Mouse (Mus musculus): Measurements from ENCODE around the gene Cmas. TPM values are rescaled to one million over a fixed set of nuclear protein-coding genes. Genes with fewer than 3 reads are reported as not detected.

Gene Cmas
- polyA plus RNA-seq, 1 experiment from 2014 or later = 170 TPM

- Histone ChIP-seq H3K4me1 (replicated peaks) (peaks cover 8% of the 10 kb centered on the region), H3K9me3 (replicated peaks) (no peaks in the 10 kb centered on the region), H3K27me3 (peaks cover 6% of the 10 kb centered on the region; the same call in 1 of the 2 replicates), H3K4me2 (no peak overlapping the region), H3K4me3 (replicated peaks) (no peak overlapping the region), H3K27ac (replicated peaks) (no peak overlapping the region), H3K9ac (no peak overlapping the region), H3K36me3 (replicated peaks) (no peaks in the 10 kb centered on the region)
- 20% methylated on average over 6 of the region's 6 CpGs for WGBS (ENCODE audit: insufficient replicate concordance)
- ATAC-seq (ENCODE audit: insufficient read depth) = no peak
Observed at GRCm38 (mm10) chr6:142810239-142810638, 53.8 kb downstream of the Cmas start.

- no peak for ATAC-seq (ENCODE audit: insufficient read depth)
- no peaks in the 10 kb centered on the region for H3K9me3 ChIP-seq (replicated peaks)
- 41% methylated on average over 5 of the region's 5 CpGs for WGBS (ENCODE audit: insufficient replicate concordance)
Observed at GRCm38 (mm10) chr6:142812969-142813368, 56.5 kb downstream of the Cmas start.

GRCm38 (mm10) chr6:142814011-142814410 is 57.5 kb downstream of the Cmas start:
- no peaks in the 10 kb centered on the region for H3K36me3 ChIP-seq (replicated peaks)
- peaks cover 10% of the 10 kb centered on the region; the same call in 1 of the 2 replicates for H3K27me3 ChIP-seq
- peaks cover 3% of the 10 kb centered on the region; the same call in 1 of the 2 replicates for H3K4me1 ChIP-seq (replicated peaks)
- H3K9me3 ChIP-seq (replicated peaks) = no peaks in the 10 kb centered on the region
- no peak overlapping the region for H3K27ac ChIP-seq (replicated peaks)
- peak overlapping the region; percentile 41 for H3K4me3 ChIP-seq (replicated peaks)
- peak; percentile 28; the same call in 1 of the 2 replicates for ATAC-seq (ENCODE audit: insufficient read depth)
- no peak overlapping the region for H3K9ac ChIP-seq
- 58% methylated on average over 10 of the region's 10 CpGs for WGBS (ENCODE audit: insufficient replicate concordance)
- H3K4me2 ChIP-seq = peak overlapping the region; percentile 54

More at GRCm38 (mm10) chr6:142812969-142813368, 56.5 kb downstream of the Cmas start:
- H3K4me1 ChIP-seq (replicated peaks) = peaks cover 3% of the 10 kb centered on the region; the same call in 1 of the 2 replicates
- H3K4me2 ChIP-seq = no peak overlapping the region
- peaks cover 10% of the 10 kb centered on the region; the same call in 1 of the 2 replicates for H3K27me3 ChIP-seq
- H3K4me3 ChIP-seq (replicated peaks) = no peak overlapping the region
- no peak overlapping the region for H3K9ac ChIP-seq
- H3K36me3 ChIP-seq (replicated peaks) = no peaks in the 10 kb centered on the region
- H3K27ac ChIP-seq (replicated peaks) = no peak overlapping the region

GRCm38 (mm10) chr6:142814495-142814921 is 58.0 kb downstream of the Cmas start:
- Histone ChIP-seq H3K27ac (replicated peaks) (no peak overlapping the region), H3K36me3 (replicated peaks) (no peaks in the 10 kb centered on the region), H3K4me2 (peak overlapping the region; percentile 54), H3K27me3 (peaks cover 10% of the 10 kb centered on the region; the same call in 1 of the 2 replicates), H3K4me1 (replicated peaks) (peaks cover 3% of the 10 kb centered on the region; the same call in 1 of the 2 replicates), H3K4me3 (replicated peaks) (peak overlapping the region; percentile 41), H3K9me3 (replicated peaks) (no peaks in the 10 kb centered on the region), H3K9ac (no peak overlapping the region)
- WGBS (ENCODE audit: insufficient replicate concordance) = 5% methylated on average over 15 of the region's 15 CpGs
- no peak for ATAC-seq (ENCODE audit: insufficient read depth)

- no peak for ATAC-seq (ENCODE audit: insufficient read depth)
Observed at GRCm38 (mm10) chr6:142815513-142815912, 59.0 kb downstream of the Cmas start.

GRCm38 (mm10) chr6:142818306-142818705 is 61.8 kb downstream of the Cmas start:
- WGBS (ENCODE audit: insufficient replicate concordance) = 81% methylated on average over 10 of the region's 10 CpGs
- H3K4me2 ChIP-seq = no peak overlapping the region
- no peak overlapping the region for H3K27ac ChIP-seq (replicated peaks)
- ATAC-seq (ENCODE audit: insufficient read depth) = no peak
- no peaks in the 10 kb centered on the region for H3K9me3 ChIP-seq (replicated peaks)
- peaks cover 10% of the 10 kb centered on the region; the same call in 1 of the 2 replicates for H3K27me3 ChIP-seq
- H3K4me1 ChIP-seq (replicated peaks) = peaks cover 3% of the 10 kb centered on the region; the same call in 1 of the 2 replicates
- no peaks in the 10 kb centered on the region for H3K36me3 ChIP-seq (replicated peaks)
- H3K9ac ChIP-seq = no peak overlapping the region
- H3K4me3 ChIP-seq (replicated peaks) = no peak overlapping the region

More at GRCm38 (mm10) chr6:142815513-142815912, 59.0 kb downstream of the Cmas start:
- Histone ChIP-seq H3K27me3 (peaks cover 10% of the 10 kb centered on the region; the same call in 1 of the 2 replicates), H3K4me1 (replicated peaks) (peaks cover 3% of the 10 kb centered on the region; the same call in 1 of the 2 replicates), H3K36me3 (replicated peaks) (no peaks in the 10 kb centered on the region), H3K4me2 (no peak overlapping the region), H3K4me3 (replicated peaks) (no peak overlapping the region), H3K9ac (no peak overlapping the region), H3K9me3 (replicated peaks) (no peaks in the 10 kb centered on the region), H3K27ac (replicated peaks) (no peak overlapping the region)
- WGBS (ENCODE audit: insufficient replicate concordance) = 65% methylated on average over 3 of the region's 3 CpGs

GRCm38 (mm10) chr6:142823008-142823787 is 66.7 kb downstream of the Cmas start:
- Histone ChIP-seq H3K4me3 (replicated peaks) (no peak overlapping the region), H3K27ac (replicated peaks) (no peak overlapping the region), H3K9me3 (replicated peaks) (no peaks in the 10 kb centered on the region), H3K4me1 (replicated peaks) (no peaks in the 10 kb centered on the region), H3K4me2 (no peak overlapping the region), H3K36me3 (replicated peaks) (no peaks in the 10 kb centered on the region), H3K9ac (no peak overlapping the region), H3K27me3 (no peaks in the 10 kb centered on the region)
- WGBS (ENCODE audit: insufficient replicate concordance) = 39% methylated on average over 5 of the region's 5 CpGs
- ATAC-seq (ENCODE audit: insufficient read depth) = no peak

Other genes with a start within 250 kb of the Cmas start
- 19.5 and 19.7 TPM in 2 replicates for gene Ldhb, start 248.7 kb upstream of the Cmas start, polyA plus RNA-seq (2015; fragmentation: Nextera tagmentation; extraction: Ambion mirVana)
- gene Kcnj8, start 185.1 kb upstream of the Cmas start, polyA plus RNA-seq (2015; fragmentation: Nextera tagmentation; extraction: Ambion mirVana) = 2.1 and 2.4 TPM in 2 replicates
- 1.4 and 1.6 TPM in 2 replicates for gene Abcc9, start 54.4 kb upstream of the Cmas start, polyA plus RNA-seq (2015; fragmentation: Nextera tagmentation; extraction: Ambion mirVana)
- 0.03 TPM in 1 of 2 replicates, not detected in the other for gene Sult6b2, start 47.8 kb downstream of the Cmas start, polyA plus RNA-seq (2015; fragmentation: Nextera tagmentation; extraction: Ambion mirVana)
- gene St8sia1, start 207.8 kb downstream of the Cmas start, polyA plus RNA-seq (2015; fragmentation: Nextera tagmentation; extraction: Ambion mirVana) = 0.08 and 0.18 TPM in 2 replicates

Measured in liver, embryonic 15.5 days (tissue).